Mouse (Mus musculus) embryonic facial prominence, embryonic 14.5 days (tissue): ENCODE measurements around the gene Ehf. TPM values are rescaled to one million over a fixed set of nuclear protein-coding genes. Genes with fewer than 3 reads are reported as not detected.

Source experiments
- ATAC-seq: fragments of 200-750 bp; cut with Nextera tagmentation; 2 replicates; pipeline ENCODE4 v1.8.0; 2017; ENCODE audit warnings: low read depth, moderate number of reproducible peaks, moderate TSS enrichment
- DNase-seq: peaks from one replicate; pipeline ENCODE4 v3.0.0-alpha.2; 2015; ENCODE audit warnings: low spot score
- H3K27ac ChIP-seq: fragments of 300-500 bp; sonication (generic); replicated peaks from 2 replicates; pipeline ENCODE4 v1.5.1; 2014; ENCODE audit warnings: low read depth, mild to moderate bottlenecking, low read length, moderate library complexity
- H3K27me3 ChIP-seq: fragments of 300-500 bp; sonication (generic); replicated peaks from 2 replicates; pipeline ENCODE4 v1.6.1; 2014; ENCODE audit warnings: low read length; ENCODE audit not compliant: control insufficient read depth, insufficient read depth
- H3K36me3 ChIP-seq: fragments of 300-500 bp; sonication (generic); 2 replicates; pipeline ENCODE4 v1.6.1; 2014; ENCODE audit warnings: low read length, mixed read lengths; ENCODE audit not compliant: control insufficient read depth, insufficient read depth
- H3K4me1 ChIP-seq: fragments of 300-500 bp; sonication (generic); 2 replicates; pipeline ENCODE4 v1.6.1; 2014; ENCODE audit warnings: antibody characterized with exemption, low read length; ENCODE audit not compliant: control insufficient read depth, insufficient read depth
- H3K4me2 ChIP-seq: fragments of 300-500 bp; sonication (generic); 2 replicates; pipeline ENCODE4 v1.6.1; 2014; ENCODE audit warnings: low read depth, mild to moderate bottlenecking, low read length, moderate library complexity, mixed read lengths
- H3K4me3 ChIP-seq: fragments of 300-500 bp; sonication (generic); 2 replicates; pipeline ENCODE4 v1.5.1; 2014; ENCODE audit warnings: low read depth, mild to moderate bottlenecking, low read length
- H3K9ac ChIP-seq: fragments of 300-500 bp; sonication (generic); 2 replicates; pipeline ENCODE4 v1.6.1; 2014; ENCODE audit warnings: low read depth, mild to moderate bottlenecking, low read length, moderate library complexity, mixed read lengths
- H3K9me3 ChIP-seq: fragments of 300-500 bp; sonication (generic); 2 replicates; pipeline ENCODE4 v1.6.1; 2016; ENCODE audit warnings: low read length; ENCODE audit not compliant: control insufficient read depth
- WGBS: fragments of 180-500 bp; shearing (Covaris S2); extraction: QIAGEN DNeasy Blood & Tissue Kit; methylation state at CpG from one replicate; pipeline ENCODE4 v1.1.7; 2014; 5-methylcytosine and 5-hydroxymethylcytosine counted together
- polyA plus RNA-seq: library from polyadenylated mRNA; unstranded; fragments of >200 nt; fragmentation: Nextera tagmentation; extraction: Ambion mirVana; gene quantifications from 2 replicates; pipeline ENCODE4 v1.2.1, GENCODE M21; 2014

The Ehf gene
- polyA plus RNA-seq, 1 experiment from 2014 or later: 13.1 TPM

- no peak overlapping the region for H3K27ac ChIP-seq
- peaks cover 8% of the 10 kb centered on the region; the same call in 1 of the 2 replicates for H3K4me1 ChIP-seq
- ATAC-seq (no peak), DNase-seq (no peak)
- no peak overlapping the region for H3K4me3 ChIP-seq
- H3K4me2 ChIP-seq: no peak overlapping the region
- no peak overlapping the region for H3K9ac ChIP-seq
- H3K36me3 ChIP-seq: no peaks in the 10 kb centered on the region
- H3K9me3 ChIP-seq: no peaks in the 10 kb centered on the region
- 94% methylated on average over 3 of the region's 3 CpGs for WGBS
- H3K27me3 ChIP-seq: no peaks in the 10 kb centered on the region
These were observed 12.9 kb downstream of the Ehf start for GRCm38 (mm10) chr2:103290167-103290566.

- Histone ChIP-seq H3K9ac (no peak overlapping the region), H3K27me3 (no peaks in the 10 kb centered on the region), H3K9me3 (no peaks in the 10 kb centered on the region), H3K36me3 (no peaks in the 10 kb centered on the region), H3K4me1 (peaks cover 9% of the 10 kb centered on the region; the same call in 1 of the 2 replicates), H3K4me3 (no peak overlapping the region), H3K4me2 (no peak overlapping the region), H3K27ac (no peak overlapping the region)
- peak; percentile 44 for ATAC-seq
- DNase-seq: peak; percentile 70
- 59% methylated on average over 7 of the region's 7 CpGs for WGBS
These were observed 13.6 kb downstream of the Ehf start for GRCm38 (mm10) chr2:103289407-103289950.

DNA sequence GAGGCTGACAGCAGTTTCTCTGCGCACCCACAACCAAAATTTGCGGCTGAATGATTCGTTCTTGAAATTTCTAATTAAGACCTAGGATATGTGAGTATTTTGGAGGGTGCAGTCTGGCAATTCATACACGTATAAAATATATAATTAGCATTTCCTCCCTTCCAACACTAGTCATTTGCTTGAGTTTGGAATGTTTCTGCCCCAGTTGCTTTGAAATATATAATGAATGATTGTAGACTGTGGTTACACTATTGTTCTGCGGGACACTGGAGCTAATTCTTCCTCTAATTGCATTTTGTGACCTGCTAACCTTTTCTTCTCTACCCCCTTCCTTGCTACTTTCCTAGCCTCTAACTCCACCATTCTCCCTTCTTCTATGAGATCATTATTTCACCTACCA, 15.4 kb downstream of the Ehf start:
- DNase-seq: no peak
- Histone ChIP-seq H3K4me1 (peaks cover 16% of the 10 kb centered on the region), H3K36me3 (no peaks in the 10 kb centered on the region), H3K27me3 (no peaks in the 10 kb centered on the region), H3K9me3 (no peaks in the 10 kb centered on the region), H3K27ac (no peak overlapping the region), H3K4me2 (no peak overlapping the region), H3K4me3 (no peak overlapping the region), H3K9ac (no peak overlapping the region)
- WGBS: 65% methylated on average over 5 of the region's 5 CpGs
- ATAC-seq: no peak

DNA sequence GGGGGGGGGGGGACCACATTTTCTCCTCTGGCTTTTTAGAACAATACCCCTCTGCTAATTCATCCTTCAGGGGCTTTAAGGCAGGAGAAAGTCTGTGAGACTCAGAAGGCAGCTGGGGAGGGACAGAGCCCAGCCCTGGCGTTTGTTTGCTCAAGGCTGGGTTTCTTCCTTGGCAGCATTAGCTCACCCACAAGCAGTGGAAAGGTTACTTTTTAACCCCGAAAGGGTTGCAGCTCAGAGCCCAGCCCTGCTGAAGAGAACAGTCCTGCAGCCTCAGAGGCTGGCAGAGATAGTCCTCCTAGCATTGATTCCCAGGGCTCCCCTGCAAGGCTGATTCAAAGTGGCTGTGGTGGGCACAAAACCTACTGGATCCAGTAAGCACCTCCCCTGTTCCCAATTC, 17.5 kb downstream of the Ehf start:
- Histone ChIP-seq H3K4me1 (peaks cover 24% of the 10 kb centered on the region), H3K36me3 (no peaks in the 10 kb centered on the region), H3K27ac (peak overlapping the region; percentile 40; the same call in 1 of the 2 replicates), H3K4me2 (no peak overlapping the region), H3K9me3 (no peaks in the 10 kb centered on the region), H3K4me3 (no peak overlapping the region), H3K9ac (no peak overlapping the region), H3K27me3 (no peaks in the 10 kb centered on the region)
- 36% methylated on average over 2 of the region's 2 CpGs for WGBS
- peak; percentile 75 for DNase-seq
- ATAC-seq: peak; percentile 64

- H3K4me1 ChIP-seq: peaks cover 24% of the 10 kb centered on the region
- H3K36me3 ChIP-seq: no peaks in the 10 kb centered on the region
- no peak overlapping the region for H3K9ac ChIP-seq
- H3K9me3 ChIP-seq: no peaks in the 10 kb centered on the region
- H3K4me3 ChIP-seq: no peak overlapping the region
- ATAC-seq (no peak), DNase-seq (peak; percentile 68)
- no peak overlapping the region for H3K27ac ChIP-seq
- no peaks in the 10 kb centered on the region for H3K27me3 ChIP-seq
- H3K4me2 ChIP-seq: no peak overlapping the region
- WGBS: 57% methylated on average over 8 of the region's 8 CpGs
These were observed 19.3 kb downstream of the Ehf start for GRCm38 (mm10) chr2:103283730-103284129.

GRCm38 (mm10) chr2:103282184-103282750, 20.8 kb downstream of the Ehf start:
- DNase-seq (no peak), ATAC-seq (no peak)
- Histone ChIP-seq H3K36me3 (no peaks in the 10 kb centered on the region), H3K9me3 (no peaks in the 10 kb centered on the region), H3K9ac (no peak overlapping the region), H3K27ac (no peak overlapping the region), H3K4me2 (no peak overlapping the region), H3K4me3 (no peak overlapping the region), H3K4me1 (peaks cover 24% of the 10 kb centered on the region), H3K27me3 (no peaks in the 10 kb centered on the region)
- WGBS: 46% methylated on average over 8 of the region's 8 CpGs

GRCm38 (mm10) chr2:103279927-103280326, 23.2 kb downstream of the Ehf start:
- H3K27me3 ChIP-seq: no peaks in the 10 kb centered on the region
- H3K27ac ChIP-seq: no peak overlapping the region
- no peak overlapping the region for H3K4me2 ChIP-seq
- DNase-seq: no peak
- peaks cover 17% of the 10 kb centered on the region for H3K4me1 ChIP-seq
- H3K36me3 ChIP-seq: no peaks in the 10 kb centered on the region
- no peak overlapping the region for H3K9ac ChIP-seq
- no peaks in the 10 kb centered on the region for H3K9me3 ChIP-seq
- H3K4me3 ChIP-seq: no peak overlapping the region
- 91% methylated on average over 1 of the region's 1 CpGs for WGBS
- ATAC-seq: no peak

GRCm38 (mm10) chr2:103278476-103278875, 24.6 kb downstream of the Ehf start:
- Histone ChIP-seq H3K4me2 (no peak overlapping the region), H3K4me3 (no peak overlapping the region), H3K36me3 (no peaks in the 10 kb centered on the region), H3K27ac (no peak overlapping the region), H3K9ac (no peak overlapping the region), H3K9me3 (no peaks in the 10 kb centered on the region), H3K27me3 (no peaks in the 10 kb centered on the region), H3K4me1 (peaks cover 11% of the 10 kb centered on the region)
- DNase-seq (peak; percentile 34), ATAC-seq (no peak)
- WGBS: 54% methylated on average over 1 of the region's 1 CpGs

- no peaks in the 10 kb centered on the region for H3K9me3 ChIP-seq
- ATAC-seq: no peak
- H3K36me3 ChIP-seq: no peaks in the 10 kb centered on the region
- H3K4me1 ChIP-seq: peaks cover 7% of the 10 kb centered on the region
- no peak overlapping the region for H3K4me2 ChIP-seq
- no peak overlapping the region for H3K9ac ChIP-seq
- no peak overlapping the region for H3K4me3 ChIP-seq
- 71% methylated on average over 1 of the region's 1 CpGs for WGBS
- no peaks in the 10 kb centered on the region for H3K27me3 ChIP-seq
- DNase-seq: no peak
- no peak overlapping the region for H3K27ac ChIP-seq
These were observed 25.3 kb downstream of the Ehf start for GRCm38 (mm10) chr2:103277794-103278193.
